Mouse (Mus musculus): Measurements from ENCODE around the gene Vmn2r3. TPM values are rescaled to one million over a fixed set of nuclear protein-coding genes. Genes with fewer than 3 reads are reported as not detected.

Vmn2r3 gene
- polyA plus RNA-seq (2017; shearing (Covaris generic)) = 0.05 TPM

GRCm38 (mm10) chr3:64289609-64290008 is at the start of gene Vmn2r3:
Gene Vmn2r3 (minus strand): TSS chr3:64289709.

Other genes starting within 250 kb of the Vmn2r3 start
- gene Vmn2r1, start 208.2 kb downstream of the Vmn2r3 start, polyA plus RNA-seq (2017; shearing (Covaris generic)) = 0.04 TPM
- 0.08 TPM for gene Vmn2r2, start 147.8 kb downstream of the Vmn2r3 start, polyA plus RNA-seq (2017; shearing (Covaris generic))
- 0.06 TPM for gene Vmn2r4, start 125.7 kb upstream of the Vmn2r3 start, polyA plus RNA-seq (2017; shearing (Covaris generic))
- not detected for gene Vmn2r5, start 220.1 kb upstream of the Vmn2r3 start, polyA plus RNA-seq (2017; shearing (Covaris generic))